Mouse (Mus musculus) gastrocnemius, postnatal 14 days (tissue): ENCODE data around the gene Prok2. TPM values are rescaled to one million over a fixed set of nuclear protein-coding genes. Genes with fewer than 3 reads are reported as not detected.

Experiments used
- DNase-seq: peaks from one replicate; pipeline ENCODE4 v3.0.0; 2021; ENCODE audit warnings: mixed read lengths
- intact Hi-C: fragments of 180-260 bp; cut with DNase I; formaldehyde crosslinking; loops from one replicate; pipeline ENCODE4 v1.15.1; 2025; ENCODE audit warnings: low total_unique reads
- total RNA-seq, 2 experiments: library from RNA; stranded (reverse); gene quantifications; 2 replicates each; pipeline ENCODE4 v1.2.3; 2021

Prok2 gene
- total RNA-seq, 2 experiments from 2014 or later = not detected

GRCm38 (mm10) chr6:99700484-99700883 lies 25.7 kb downstream of the Prok2 start:
- intact Hi-C loops = no loop called here
- no peak for DNase-seq

- intact Hi-C loops = no loop called here
- DNase-seq = peak; percentile 10
Measured at GRCm38 (mm10) chr6:99692916-99693841, 33.0 kb downstream of the Prok2 start.

- intact Hi-C loops = no loop called here
- peak; percentile 25 for DNase-seq
Measured at GRCm38 (mm10) chr6:99692206-99692915, 33.8 kb downstream of the Prok2 start, which contains the start of gene Gpr27. Gpr27 (plus strand) TSS chr6:99692679.

- intact Hi-C loops = no loop called here
- no peak for DNase-seq
Measured at GRCm38 (mm10) chr6:99691666-99692205, 34.5 kb downstream of the Prok2 start.

- intact Hi-C loops = no loop called here
- no peak for DNase-seq
Measured at GRCm38 (mm10) chr6:99688513-99688912, 37.7 kb downstream of the Prok2 start.

- intact Hi-C loops = no loop called here
- no peak for DNase-seq
Measured at GRCm38 (mm10) chr6:99684899-99685298, 41.3 kb downstream of the Prok2 start.

GRCm38 (mm10) chr6:99683974-99684373 lies 42.2 kb downstream of the Prok2 start:
- intact Hi-C loops = no loop called here
- no peak for DNase-seq

- intact Hi-C loops = no loop called here
- no peak for DNase-seq
Measured at GRCm38 (mm10) chr6:99678108-99678507, 48.1 kb downstream of the Prok2 start.

- no peak for DNase-seq
- intact Hi-C loops = no loop called here
Measured at GRCm38 (mm10) chr6:99677325-99677724, 48.9 kb downstream of the Prok2 start.

GRCm38 (mm10) chr6:99674482-99674881 lies 51.7 kb downstream of the Prok2 start:
- no peak for DNase-seq
- intact Hi-C loops = no loop called here

GRCm38 (mm10) chr6:99671768-99672167 lies 54.4 kb downstream of the Prok2 start:
- intact Hi-C loops = no loop called here
- DNase-seq = no peak

GRCm38 (mm10) chr6:99670481-99671119 lies 55.6 kb downstream of the Prok2 start:
- peak; percentile 20 for DNase-seq
- intact Hi-C loops = no loop called here

- no peak for DNase-seq
- intact Hi-C loops = no loop called here
Measured at GRCm38 (mm10) chr6:99669481-99670325, 56.5 kb downstream of the Prok2 start.

- no peak for DNase-seq
- intact Hi-C loops = no loop called here
Measured at GRCm38 (mm10) chr6:99667290-99667689, 58.9 kb downstream of the Prok2 start.

GRCm38 (mm10) chr6:99666318-99667171 lies 59.6 kb downstream of the Prok2 start, which contains the start of the genes Eif4e3 and Gm20696:
Eif4e3 (minus strand) TSS chr6:99666771.
Gm20696 (minus strand) TSS chr6:99666797.
- intact Hi-C loops = no loop called here
- DNase-seq = peak; percentile 77

- no peak for DNase-seq
- intact Hi-C loops = no loop called here
Measured at GRCm38 (mm10) chr6:99665457-99666317, 60.5 kb downstream of the Prok2 start.

GRCm38 (mm10) chr6:99663232-99663631 lies 63.0 kb downstream of the Prok2 start:
- intact Hi-C loops = no loop called here
- DNase-seq = no peak
